Mouse (Mus musculus) heart, postnatal 0 days (tissue): ENCODE measurements around the gene Nr1d2. TPM values are rescaled to one million over a fixed set of nuclear protein-coding genes. Genes with fewer than 3 reads are reported as not detected.
"Not testable (repeated sequence)": the region's sequence is repeated elsewhere in the genome, so short reads cannot be mapped to it uniquely, and the experiment has no call there.

Experiments
- ATAC-seq: fragments of 200-750 bp; cut with Nextera tagmentation; 2 replicates; pipeline ENCODE4 v1.8.0; 2017; ENCODE audit warnings: low read depth, moderate number of reproducible peaks, moderate library complexity; ENCODE audit not compliant: insufficient read depth
- DNase-seq: peaks from one replicate; pipeline ENCODE4 v3.0.0-alpha.2; 2016; ENCODE audit warnings: low spot score
- H3K27ac ChIP-seq: fragments of 300-500 bp; sonication (generic); 2 replicates; pipeline ENCODE4 v1.5.1; 2014; ENCODE audit warnings: low read depth, mild to moderate bottlenecking
- H3K27me3 ChIP-seq: fragments of 300-500 bp; sonication (generic); 2 replicates; pipeline ENCODE4 v1.6.1; 2014; ENCODE audit warnings: low read length, mixed read lengths; ENCODE audit not compliant: control insufficient read depth, insufficient read depth
- H3K36me3 ChIP-seq: fragments of 300-500 bp; sonication (generic); replicated peaks from 2 replicates; pipeline ENCODE4 v1.6.1; 2014; ENCODE audit warnings: low read length, mixed read lengths; ENCODE audit not compliant: control insufficient read depth, insufficient read depth
- H3K4me1 ChIP-seq: fragments of 300-500 bp; sonication (generic); 2 replicates; pipeline ENCODE4 v1.6.1; 2014; ENCODE audit warnings: antibody characterized with exemption; ENCODE audit not compliant: control insufficient read depth, insufficient read depth
- H3K4me2 ChIP-seq: fragments of 300-500 bp; sonication (generic); 2 replicates; pipeline ENCODE4 v1.6.1; 2014; ENCODE audit warnings: low read depth, mild to moderate bottlenecking, low read length, moderate library complexity
- H3K4me3 ChIP-seq: fragments of 300-500 bp; sonication (generic); 2 replicates; pipeline ENCODE4 v1.5.1; 2014; ENCODE audit warnings: low read depth, low read length
- H3K9ac ChIP-seq: fragments of 300-500 bp; sonication (generic); replicated peaks from 2 replicates; pipeline ENCODE4 v1.6.1; 2014; ENCODE audit warnings: low read depth, low read length, mixed read lengths
- H3K9me3 ChIP-seq: fragments of 300-500 bp; sonication (generic); replicated peaks from 2 replicates; pipeline ENCODE4 v1.6.1; 2016; ENCODE audit warnings: low read length; ENCODE audit not compliant: control insufficient read depth
- CTCF ChIP-seq: IDR thresholded peaks from 2 replicates; pipeline ENCODE4 v1.5.1; 2016; ENCODE audit warnings: antibody characterized with exemption, control low read depth, low read depth
- EP300 ChIP-seq: IDR thresholded peaks from 2 replicates; pipeline ENCODE4 v1.6.1; 2016; ENCODE audit warnings: antibody characterized with exemption, low read depth
- WGBS: fragments of 180-500 bp; shearing (Covaris S2); extraction: QIAGEN DNeasy Blood & Tissue Kit; methylation state at CpG from one replicate; pipeline ENCODE4 v1.1.7; 2014; 5-methylcytosine and 5-hydroxymethylcytosine counted together
- microRNA-seq: library from miRNA; unstranded; fragments of <30 nt; microRNA quantifications from one replicate; pipeline ENCODE4, GENCODE M21; 2016
- polyA plus RNA-seq: library from polyadenylated mRNA; unstranded; fragments of >200 nt; fragmentation: Nextera tagmentation; extraction: Ambion mirVana; gene quantifications from 2 replicates; pipeline ENCODE4 v1.2.1, GENCODE M21; 2015
- total RNA-seq: library from RNA; depleted of rRNA; stranded (reverse); fragments of >200 nt; gene quantifications from 2 replicates; pipeline ENCODE4 v1.2.3, GENCODE M21; 2014; ENCODE audit warnings: low replicate concordance; rRNA removed

The Nr1d2 gene
- total and polyA plus RNA-seq, 2 experiments from 2014 or later: 23.5 to 30.9 TPM

DNA sequence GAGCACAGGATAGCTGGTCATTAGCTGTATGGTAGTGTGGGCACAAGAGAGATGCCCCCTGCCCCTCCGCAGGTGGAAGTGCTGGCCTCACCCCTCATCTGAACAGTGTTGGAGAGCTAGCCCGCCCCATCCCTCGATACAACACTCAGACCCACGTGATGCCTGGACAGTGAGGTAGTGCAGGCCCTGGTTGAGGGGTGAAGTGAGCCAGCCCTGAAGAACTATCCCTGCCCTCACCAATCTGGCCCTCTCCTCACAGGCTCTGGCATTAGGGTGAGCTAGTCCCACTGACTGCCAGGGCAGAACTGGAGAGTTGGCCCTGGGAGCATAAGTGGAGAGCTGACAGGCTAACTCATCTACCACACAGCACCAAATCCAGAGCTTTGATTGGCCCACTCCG is 37.5 kb downstream of the Nr1d2 start:
- WGBS: 90% methylated on average over 5 of the region's 5 CpGs
- no peak overlapping the region for H3K9ac ChIP-seq

DNA sequence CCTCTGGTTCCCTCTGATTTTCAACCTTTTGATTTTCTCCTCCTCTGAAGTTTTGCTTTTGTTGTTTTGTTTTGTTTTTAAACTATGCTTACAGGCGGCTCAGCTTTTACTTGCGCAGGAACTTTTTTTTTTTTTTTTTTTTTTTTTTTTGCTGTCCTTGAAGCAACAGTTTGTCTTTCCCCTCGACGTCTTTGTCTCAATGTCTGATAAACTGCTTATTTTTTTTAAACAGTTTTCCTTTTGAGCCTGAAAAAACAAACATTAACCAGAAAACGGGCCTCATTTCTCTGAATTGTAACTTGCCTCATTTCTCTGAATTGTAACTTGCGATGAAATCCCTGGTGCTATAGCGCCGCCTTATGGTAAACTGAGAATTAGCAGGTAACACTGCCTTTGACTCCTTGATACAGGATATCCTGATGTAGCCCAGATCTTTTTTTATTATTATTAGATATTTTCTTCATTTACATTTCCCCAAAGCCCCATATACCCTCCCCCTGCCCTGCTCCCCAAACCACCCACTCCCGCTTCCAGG is 52.0 kb downstream of the Nr1d2 start:
- Histone ChIP-seq H3K27ac (no peak overlapping the region), H3K4me3 (no peak overlapping the region), H3K36me3 (no peaks in the 10 kb centered on the region), H3K9me3 (no peaks in the 10 kb centered on the region), H3K4me2 (no peak overlapping the region), H3K9ac (no peak overlapping the region), H3K4me1 (no peaks in the 10 kb centered on the region), H3K27me3 (no peaks in the 10 kb centered on the region)
- peak; percentile 29 for DNase-seq
- TF ChIP-seq EP300: no peak
- peak; percentile 62 for TF ChIP-seq CTCF
- ATAC-seq: no peak
- 38% methylated on average over 9 of the region's 9 CpGs for WGBS

More for the DNA sequence above, 37.5 kb downstream of the Nr1d2 start:
- DNase-seq (no peak), ATAC-seq (no peak)
- Histone ChIP-seq H3K36me3 (no peaks in the 10 kb centered on the region), H3K4me2 (no peak overlapping the region), H3K27me3 (no peaks in the 10 kb centered on the region), H3K4me3 (no peak overlapping the region), H3K4me1 (no peaks in the 10 kb centered on the region), H3K9me3 (no peaks in the 10 kb centered on the region), H3K27ac (no peak overlapping the region)
- TF ChIP-seq EP300: no peak
- no peak for TF ChIP-seq CTCF

DNA sequence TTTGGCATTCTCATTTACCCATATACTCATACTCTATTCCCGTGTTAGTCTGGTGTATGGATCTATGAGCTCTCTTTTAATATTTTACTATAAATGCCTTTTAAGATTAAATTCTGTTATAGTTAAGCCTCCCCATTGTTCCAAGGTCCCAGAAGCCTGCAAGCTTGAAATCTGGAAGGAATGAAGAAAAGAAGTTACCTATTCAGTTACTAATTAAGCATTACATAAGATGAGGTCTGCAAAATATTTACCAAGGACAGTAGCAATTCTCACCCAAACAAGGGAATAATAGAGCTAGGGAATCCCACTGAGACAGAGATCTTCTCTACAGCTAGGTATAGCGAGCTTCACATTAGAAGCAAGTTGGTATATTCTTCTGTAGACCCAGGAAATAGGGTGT is 61.4 kb downstream of the Nr1d2 start:
- DNase-seq, H3K36me3 ChIP-seq, H3K4me3 ChIP-seq, H3K4me2 ChIP-seq, H3K27me3 ChIP-seq, H3K9me3 ChIP-seq, ATAC-seq, H3K9ac ChIP-seq, H3K27ac ChIP-seq, H3K4me1 ChIP-seq: not testable (repeated sequence)
- WGBS: 66% methylated on average over 2 of the region's 2 CpGs

DNA sequence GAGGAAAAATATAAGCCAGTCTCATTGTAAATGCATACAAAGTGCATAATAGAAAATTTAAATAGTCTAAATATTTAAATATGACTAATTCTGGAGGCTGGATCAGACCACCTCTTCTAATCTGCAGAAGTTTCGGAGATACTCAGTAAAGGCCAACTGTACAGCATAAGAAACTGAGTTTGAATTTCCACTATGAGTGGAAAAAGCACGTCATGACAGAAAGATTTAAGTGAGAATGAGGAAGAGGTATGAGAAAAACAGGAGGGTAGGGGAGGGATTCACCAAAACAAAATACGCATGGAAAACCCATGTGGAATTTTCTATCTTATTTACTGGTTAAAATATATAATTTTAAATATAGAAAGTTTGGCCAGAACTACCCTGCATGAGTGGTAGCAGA is 71.3 kb downstream of the Nr1d2 start:
- Histone ChIP-seq H3K36me3 (no peaks in the 10 kb centered on the region), H3K4me3 (no peak overlapping the region), H3K27ac (no peak overlapping the region), H3K9ac (no peak overlapping the region), H3K9me3 (no peaks in the 10 kb centered on the region), H3K27me3 (no peaks in the 10 kb centered on the region), H3K4me2 (no peak overlapping the region), H3K4me1 (no peaks in the 10 kb centered on the region)
- DNase-seq (no peak), ATAC-seq (no peak)
- TF ChIP-seq CTCF: no peak
- no peak for TF ChIP-seq EP300
- WGBS: 65% methylated on average over 3 of the region's 3 CpGs

DNA sequence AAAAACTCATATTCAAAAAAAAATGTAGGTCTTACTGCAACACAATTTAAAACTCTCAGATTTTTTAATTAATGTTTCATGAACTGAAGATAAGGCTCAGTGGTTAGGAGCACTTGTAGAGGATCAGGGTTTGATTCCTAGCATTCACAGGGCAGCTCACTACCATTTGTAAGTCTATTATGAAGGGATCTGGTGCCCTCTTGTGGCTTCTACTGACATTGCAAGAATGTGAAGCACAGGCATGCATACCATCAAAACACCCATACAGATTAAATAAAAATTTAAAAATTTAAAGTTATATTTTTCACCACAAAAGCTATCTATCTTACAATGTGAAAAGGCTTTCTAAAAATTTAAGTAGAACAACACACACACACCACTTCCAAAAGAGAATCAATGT is 71.9 kb downstream of the Nr1d2 start:
- Histone ChIP-seq H3K27ac (no peak overlapping the region), H3K4me2 (no peak overlapping the region), H3K36me3 (no peaks in the 10 kb centered on the region), H3K4me3 (no peak overlapping the region), H3K27me3 (no peaks in the 10 kb centered on the region), H3K9me3 (no peaks in the 10 kb centered on the region), H3K4me1 (no peaks in the 10 kb centered on the region), H3K9ac (no peak overlapping the region)
- ATAC-seq (no peak), DNase-seq (peak; percentile 17)
- TF ChIP-seq CTCF (peak; percentile 37), EP300 (no peak)

Small RNA genes within 50 kb of the gene (microRNA-seq; reads per million reads assigned to microRNA genes)
- not detected for gene Gm44469

Other genes with a start within 250 kb of the Nr1d2 start
- gene Nkiras1, start 32.0 kb upstream of the Nr1d2 start, total RNA-seq: 3.4 and 22.0 TPM in 2 replicates
- gene Nkiras1, start 32.0 kb upstream of the Nr1d2 start, polyA plus RNA-seq: 36.9 and 37.2 TPM in 2 replicates
- 517 and 617 TPM in 2 replicates for gene Rpl15, start 32.3 kb upstream of the Nr1d2 start, total RNA-seq
- 236 and 241 TPM in 2 replicates for gene Rpl15, start 32.3 kb upstream of the Nr1d2 start, polyA plus RNA-seq
- 12.9 and 31.0 TPM in 2 replicates for gene Ube2e1, start 92.7 kb upstream of the Nr1d2 start, total RNA-seq
- 44.4 and 47.3 TPM in 2 replicates for gene Ube2e1, start 92.7 kb upstream of the Nr1d2 start, polyA plus RNA-seq